Mouse (Mus musculus): Measurements from ENCODE around the gene Sorl1. TPM values are rescaled to one million over a fixed set of nuclear protein-coding genes. Genes with fewer than 3 reads are reported as not detected.

Gene Sorl1
- total RNA-seq, 1 experiment from 2014 or later = 761 TPM

DNA sequence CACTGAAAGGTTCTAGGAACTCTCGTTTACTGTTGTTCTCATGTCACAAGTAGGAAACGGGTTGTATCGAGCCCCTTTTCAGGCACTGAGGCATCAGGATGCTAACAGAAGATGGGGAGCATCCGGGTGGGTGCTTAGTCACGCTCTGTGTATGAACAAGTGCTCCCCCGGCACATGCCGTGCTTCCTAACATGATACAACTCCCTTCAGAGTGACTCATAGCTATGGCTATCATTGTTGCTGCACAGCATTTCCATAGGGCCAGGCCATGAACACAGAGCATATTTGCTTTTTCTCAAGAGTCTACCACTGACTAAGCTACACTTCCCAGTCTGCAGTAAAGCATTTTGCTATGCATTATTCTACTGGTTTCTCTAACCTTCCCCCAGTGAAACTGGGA is 179.1 kb downstream of the Sorl1 start:
- ATAC-seq (ENCODE audit: extremely low read depth, insufficient number of reproducible peaks, low FRiP score, poor library complexity, severe bottlenecking) = no peak

GRCm38 (mm10) chr9:41942970-41943635 is 181.0 kb downstream of the Sorl1 start:
- ATAC-seq (ENCODE audit: extremely low read depth, insufficient number of reproducible peaks, low FRiP score, poor library complexity, severe bottlenecking) = no peak

DNA sequence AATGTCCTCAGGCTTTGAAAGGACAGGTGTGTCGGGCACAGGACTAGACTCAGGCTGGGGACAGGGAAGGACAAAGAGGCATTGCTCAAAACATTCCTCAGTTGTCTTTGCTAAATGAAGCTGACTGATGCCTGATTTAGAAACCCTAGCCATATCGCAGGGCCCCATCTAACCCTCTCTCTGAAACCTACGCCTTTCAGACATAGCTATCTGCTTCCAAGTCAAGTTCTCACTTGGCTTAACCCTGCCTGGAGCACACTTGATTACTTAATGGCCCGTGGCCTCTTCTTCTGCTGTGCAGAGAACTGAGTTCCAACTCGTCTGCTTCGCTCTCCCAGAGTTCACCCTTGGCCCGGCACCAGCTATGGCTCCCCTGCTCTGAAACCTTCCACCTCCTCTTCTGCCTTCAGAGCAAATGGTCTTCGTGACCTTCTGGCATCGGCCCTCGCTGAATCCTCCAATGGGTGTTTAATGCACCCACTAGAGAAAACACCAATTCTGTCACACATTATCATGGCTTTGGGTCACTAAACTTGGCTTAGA is 183.7 kb downstream of the Sorl1 start:
- ATAC-seq (ENCODE audit: extremely low read depth, insufficient number of reproducible peaks, low FRiP score, poor library complexity, severe bottlenecking) = no peak

DNA sequence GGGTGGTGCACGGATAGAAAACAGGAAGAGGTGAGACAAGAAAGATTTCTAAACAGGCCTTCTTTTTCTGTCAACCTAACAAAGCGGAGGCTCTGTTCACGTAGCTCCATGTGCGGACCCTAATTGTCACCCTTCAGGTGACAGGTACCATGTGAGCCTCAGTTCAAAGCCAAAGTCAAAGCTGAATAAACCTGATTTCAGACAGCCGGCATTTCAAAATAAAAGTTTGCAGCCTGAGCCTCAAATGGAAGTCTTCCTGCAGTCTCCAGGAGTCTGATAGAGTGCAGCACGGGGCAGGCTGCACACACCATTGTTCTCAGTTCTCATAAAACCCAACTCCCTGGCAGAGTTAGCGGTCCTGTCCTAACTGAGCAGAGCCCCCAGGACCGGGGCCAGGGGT is 185.6 kb downstream of the Sorl1 start:
- no peak for ATAC-seq (ENCODE audit: extremely low read depth, insufficient number of reproducible peaks, low FRiP score, poor library complexity, severe bottlenecking)

- ATAC-seq (ENCODE audit: extremely low read depth, insufficient number of reproducible peaks, low FRiP score, poor library complexity, severe bottlenecking) = no peak
These were observed 186.1 kb downstream of the Sorl1 start for GRCm38 (mm10) chr9:41937967-41938348.

- no peak for ATAC-seq (ENCODE audit: extremely low read depth, insufficient number of reproducible peaks, low FRiP score, poor library complexity, severe bottlenecking)
These were observed 186.6 kb downstream of the Sorl1 start for GRCm38 (mm10) chr9:41937341-41937966.

DNA sequence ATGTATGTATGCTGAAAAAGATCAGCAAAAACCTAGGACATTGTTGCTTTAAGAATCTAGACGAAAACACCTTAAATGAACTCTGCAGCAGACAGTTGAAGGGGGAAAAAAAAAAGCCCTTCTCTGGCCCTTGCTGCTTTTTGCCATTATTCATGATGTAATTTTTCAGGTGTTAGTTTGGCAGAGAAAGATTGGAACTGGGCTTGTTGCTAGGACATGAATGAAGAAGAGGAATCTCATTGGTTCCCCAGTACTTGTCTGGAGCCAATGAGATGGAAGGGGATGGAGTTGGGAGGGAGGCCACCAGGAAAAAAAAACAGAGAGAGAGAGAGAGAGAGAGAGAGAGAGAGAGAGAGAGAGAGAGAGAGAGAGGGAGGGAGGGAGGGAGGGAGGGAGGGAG is 187.5 kb downstream of the Sorl1 start:
- no peak for ATAC-seq (ENCODE audit: extremely low read depth, insufficient number of reproducible peaks, low FRiP score, poor library complexity, severe bottlenecking)

DNA sequence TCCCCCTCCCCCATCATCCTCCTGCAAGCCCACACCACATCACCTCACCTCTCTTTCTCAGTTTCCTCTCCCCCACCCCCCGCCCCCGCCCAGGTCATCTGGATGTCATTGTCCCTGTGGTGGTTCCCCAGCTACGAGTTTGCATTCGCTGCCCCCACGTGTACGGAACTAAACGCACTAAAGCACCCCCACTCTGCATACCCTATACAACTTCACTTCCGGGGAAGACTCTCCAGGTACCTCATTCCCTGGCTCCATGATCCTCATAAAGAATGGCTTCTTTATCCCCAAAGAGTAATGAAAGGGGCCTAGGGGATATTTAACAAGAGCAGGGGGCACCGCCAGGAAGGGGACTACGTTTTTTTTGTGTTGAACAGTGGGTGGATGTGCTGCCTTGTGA is 188.1 kb downstream of the Sorl1 start:
- ATAC-seq (ENCODE audit: extremely low read depth, insufficient number of reproducible peaks, low FRiP score, poor library complexity, severe bottlenecking) = no peak

- ATAC-seq (ENCODE audit: extremely low read depth, insufficient number of reproducible peaks, low FRiP score, poor library complexity, severe bottlenecking) = 0 out of 2 replicates have a peak, but pooled peaks have one; percentile 16
These were observed 188.6 kb downstream of the Sorl1 start for GRCm38 (mm10) chr9:41935373-41935971.

DNA sequence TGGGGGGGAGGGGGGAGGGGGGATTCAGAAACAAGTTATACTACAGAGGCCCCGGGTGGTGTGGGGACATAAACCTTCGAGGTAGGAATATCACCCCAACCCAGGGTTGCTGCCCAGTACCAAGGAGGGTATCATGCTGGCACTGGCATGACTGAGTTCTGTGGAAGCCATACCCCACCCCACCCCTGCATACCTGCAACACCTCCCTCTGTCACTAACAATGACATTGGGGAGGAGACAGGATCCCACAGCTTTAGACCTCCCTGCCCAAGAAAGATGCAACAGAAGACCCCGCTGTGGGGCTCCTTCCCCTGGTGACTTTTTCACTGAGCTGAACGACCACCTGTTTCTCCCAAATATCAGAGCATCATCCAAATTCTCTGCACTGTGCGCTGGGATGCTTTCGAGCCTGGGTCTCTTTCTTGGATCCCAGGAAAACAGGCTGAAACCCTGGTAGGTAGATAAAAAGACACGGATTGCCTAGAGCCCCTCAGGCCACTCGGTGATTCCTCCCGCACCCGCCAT is 189.2 kb downstream of the Sorl1 start:
- no peak for ATAC-seq (ENCODE audit: extremely low read depth, insufficient number of reproducible peaks, low FRiP score, poor library complexity, severe bottlenecking)

DNA sequence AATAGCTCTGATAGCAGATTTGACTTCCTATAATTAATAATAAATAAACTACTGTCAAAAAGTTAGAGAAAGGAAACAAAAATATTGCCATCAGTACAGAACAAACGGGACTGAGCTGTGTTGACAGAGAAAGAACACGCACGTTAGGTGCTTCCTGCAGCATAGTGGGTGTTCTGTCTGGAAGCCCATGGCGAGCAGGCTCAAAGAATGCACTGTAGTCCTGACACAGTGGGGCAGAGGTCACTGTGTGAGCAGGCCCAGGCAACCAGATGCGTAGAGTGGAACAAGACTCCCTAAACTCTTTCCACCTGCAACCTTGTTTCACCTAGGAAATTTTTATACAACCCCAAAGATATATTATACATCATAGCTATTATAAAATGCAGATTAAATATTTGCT is 194.1 kb downstream of the Sorl1 start:
- ATAC-seq (ENCODE audit: extremely low read depth, insufficient number of reproducible peaks, low FRiP score, poor library complexity, severe bottlenecking) = no peak

- ATAC-seq (ENCODE audit: extremely low read depth, insufficient number of reproducible peaks, low FRiP score, poor library complexity, severe bottlenecking) = no peak
These were observed 198.4 kb downstream of the Sorl1 start for GRCm38 (mm10) chr9:41925721-41926120.

DNA sequence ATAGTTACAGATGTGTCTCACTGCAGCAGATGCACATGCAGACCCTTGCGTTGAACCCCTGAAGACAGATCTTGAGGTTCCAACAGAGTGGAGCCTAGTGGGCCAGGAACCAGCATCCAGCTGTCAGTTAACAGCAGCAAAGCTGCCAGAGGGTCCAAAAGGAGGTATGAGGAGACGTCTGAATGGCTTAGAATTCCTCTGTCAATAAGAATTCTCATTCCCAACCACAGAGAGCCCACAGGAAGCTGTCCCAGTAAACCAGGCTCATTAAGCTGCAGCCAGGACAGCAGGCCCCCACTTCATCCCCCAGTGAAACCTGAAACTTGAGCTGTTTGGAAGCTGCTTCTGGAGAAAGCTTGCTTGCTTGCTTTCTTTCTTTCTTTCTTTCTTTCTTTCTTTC is 200.0 kb downstream of the Sorl1 start:
- ATAC-seq (ENCODE audit: extremely low read depth, insufficient number of reproducible peaks, low FRiP score, poor library complexity, severe bottlenecking) = no peak

DNA sequence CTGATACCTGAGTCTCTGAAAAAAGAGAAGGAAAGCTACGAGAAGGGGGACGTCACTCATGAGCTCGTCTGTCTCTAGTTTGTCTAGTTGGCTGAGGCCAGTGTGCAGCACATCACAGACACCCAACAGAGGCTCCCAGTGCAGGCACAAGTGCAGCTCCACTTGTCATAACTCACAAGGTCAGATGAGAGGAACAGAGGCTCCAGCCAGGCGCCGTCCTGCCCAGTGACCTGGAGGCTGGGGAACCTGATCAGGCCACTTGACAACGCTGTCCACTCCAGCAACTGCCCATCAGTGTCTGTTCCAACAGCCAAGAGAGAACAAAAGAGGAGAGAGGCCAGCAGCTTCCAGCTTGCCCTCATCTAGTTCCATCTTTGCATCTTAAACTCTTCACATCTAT is 201.7 kb downstream of the Sorl1 start:
- ATAC-seq (ENCODE audit: extremely low read depth, insufficient number of reproducible peaks, low FRiP score, poor library complexity, severe bottlenecking) = no peak

DNA sequence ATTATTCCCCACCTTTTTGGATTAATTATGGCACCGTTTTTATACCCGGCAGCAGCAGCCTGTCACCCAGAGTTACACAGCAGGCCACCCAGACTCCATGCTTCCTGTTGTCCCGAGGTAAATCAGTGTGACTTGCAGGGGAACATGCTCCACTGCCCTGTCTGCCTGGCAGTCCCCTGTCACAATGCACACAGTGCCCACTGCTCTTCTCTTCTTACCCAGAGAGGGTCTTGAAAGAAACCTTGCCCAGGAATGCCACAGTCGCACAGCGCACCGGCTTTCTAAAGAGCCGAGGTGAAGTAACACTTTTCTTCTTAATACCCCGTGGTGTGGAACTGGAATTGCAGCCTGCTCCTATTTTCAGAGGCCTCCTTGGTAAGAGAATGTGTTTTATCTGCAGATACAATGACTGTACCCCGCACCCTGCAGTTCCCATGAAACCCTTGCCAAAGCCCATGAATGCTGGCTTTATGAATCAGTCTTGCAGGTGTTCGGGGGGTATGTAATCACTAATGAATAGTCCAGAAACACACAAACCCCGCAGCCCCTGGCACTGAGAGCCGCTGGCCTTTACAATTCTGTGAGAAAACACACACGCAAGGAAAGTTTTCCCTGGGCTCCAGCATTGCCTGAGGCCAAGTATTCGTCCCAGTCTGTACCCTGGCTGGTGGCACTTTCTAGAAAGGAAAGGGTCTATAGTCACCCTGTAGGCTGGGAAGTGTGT is 205.3 kb downstream of the Sorl1 start:
- no peak for ATAC-seq (ENCODE audit: extremely low read depth, insufficient number of reproducible peaks, low FRiP score, poor library complexity, severe bottlenecking)

DNA sequence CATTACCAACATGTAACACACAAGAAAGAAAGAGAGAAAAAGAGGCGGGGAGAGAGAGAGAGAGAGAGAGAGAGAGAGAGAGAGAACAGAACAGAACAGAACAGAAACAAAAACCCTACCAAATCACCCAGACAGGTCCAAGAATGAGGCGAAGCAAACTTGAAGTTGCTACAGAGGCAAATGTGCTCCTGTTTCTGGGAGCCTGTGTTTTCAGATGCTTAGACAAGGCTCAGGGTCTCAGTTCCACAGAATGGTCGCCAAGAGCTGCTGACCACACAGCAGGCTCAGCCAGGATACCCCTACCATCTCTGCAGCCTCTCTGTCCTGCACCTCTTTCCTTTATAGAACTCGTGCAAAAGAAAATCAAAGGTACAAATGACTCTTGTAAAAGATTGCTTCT is 205.9 kb downstream of the Sorl1 start:
- no peak for ATAC-seq (ENCODE audit: extremely low read depth, insufficient number of reproducible peaks, low FRiP score, poor library complexity, severe bottlenecking)

GRCm38 (mm10) chr9:41915571-41915970 is 208.5 kb downstream of the Sorl1 start:
- ATAC-seq (ENCODE audit: extremely low read depth, insufficient number of reproducible peaks, low FRiP score, poor library complexity, severe bottlenecking) = no peak

Measured in neutrophil, adult 5-6 weeks (primary cell).